Mouse (Mus musculus) heart, embryonic 14.5 days (tissue): ENCODE data around the gene Inhba. TPM values are rescaled to one million over a fixed set of nuclear protein-coding genes. Genes with fewer than 3 reads are reported as not detected.

Source experiments
- ATAC-seq: fragments of 200-750 bp; cut with Nextera tagmentation; 2 replicates; pipeline ENCODE4 v1.8.0; 2017; ENCODE audit warnings: low read depth, moderate TSS enrichment; ENCODE audit not compliant: insufficient number of reproducible peaks, insufficient read depth, low FRiP score
- H3K27ac ChIP-seq, 2 experiments: fragments of 200-500 bp in 1 of 2; fragments of 300-500 bp in 1 of 2; sonication (generic) in 1 of 2; replicated peaks in 1 of 2; 2 replicates each; pipeline ENCODE4 v1.5.1; 2012 to 2014; ENCODE audit warnings: low read depth in 2 of 2, low read length in 2 of 2, control low read depth in 1 of 2, mild to moderate bottlenecking in 1 of 2, mixed read lengths in 1 of 2; ENCODE audit not compliant: control insufficient read depth in 1 of 2, insufficient read depth in 1 of 2
- H3K27me3 ChIP-seq: fragments of 300-500 bp; sonication (generic); 2 replicates; pipeline ENCODE4 v1.6.1; 2014; ENCODE audit warnings: mild to moderate bottlenecking, low read length, control low read depth; ENCODE audit not compliant: control insufficient read depth, insufficient read depth
- H3K36me3 ChIP-seq: fragments of 300-500 bp; sonication (generic); 2 replicates; pipeline ENCODE4 v1.6.1; 2014; ENCODE audit warnings: mild to moderate bottlenecking, control low read depth, low read length, mixed read lengths; ENCODE audit not compliant: control insufficient read depth, insufficient read depth
- H3K4me1 ChIP-seq, 2 experiments: fragments of 200-500 bp in 1 of 2; fragments of 300-500 bp in 1 of 2; sonication (generic) in 1 of 2; 2 replicates each; pipeline ENCODE4 v1.6.1; 2012 to 2014; ENCODE audit warnings: low read length in 2 of 2, control low read depth in 1 of 2, mixed read lengths in 1 of 2; ENCODE audit not compliant: control insufficient read depth in 2 of 2, insufficient read depth in 2 of 2
- H3K4me2 ChIP-seq: fragments of 300-500 bp; sonication (generic); 2 replicates; pipeline ENCODE4 v1.6.1; 2014; ENCODE audit warnings: mild to moderate bottlenecking, low read length
- H3K4me3 ChIP-seq, 2 experiments: fragments of 200-500 bp in 1 of 2; fragments of 300-500 bp in 1 of 2; sonication (generic) in 1 of 2; 2 replicates each; pipeline ENCODE4 v1.5.1; 2012 to 2014; ENCODE audit warnings: low read length in 2 of 2, mild to moderate bottlenecking in 2 of 2, control low read depth in 1 of 2, low read depth in 1 of 2, moderate library complexity in 1 of 2; ENCODE audit not compliant: control insufficient read depth in 1 of 2, insufficient read depth in 1 of 2
- H3K9ac ChIP-seq: fragments of 300-500 bp; sonication (generic); 2 replicates; pipeline ENCODE4 v1.6.1; 2014; ENCODE audit warnings: mild to moderate bottlenecking, low read length
- H3K9me3 ChIP-seq: fragments of 300-500 bp; sonication (generic); 2 replicates; pipeline ENCODE4 v1.6.1; 2016; ENCODE audit warnings: low read length, control low read depth; ENCODE audit not compliant: control insufficient read depth
- WGBS: fragments of 180-500 bp; shearing (Covaris S2); extraction: QIAGEN DNeasy Blood & Tissue Kit; methylation state at CpG from one replicate; pipeline ENCODE4 v1.1.7; 2014; 5-methylcytosine and 5-hydroxymethylcytosine counted together
- polyA plus RNA-seq: library from polyadenylated mRNA; unstranded; fragments of >200 nt; fragmentation: Nextera tagmentation; extraction: Ambion mirVana; gene quantifications from 2 replicates; pipeline ENCODE4 v1.2.1, GENCODE M21; 2014

Inhba gene
- polyA plus RNA-seq, 1 experiment from 2014 or later = 14.6 TPM

DNA sequence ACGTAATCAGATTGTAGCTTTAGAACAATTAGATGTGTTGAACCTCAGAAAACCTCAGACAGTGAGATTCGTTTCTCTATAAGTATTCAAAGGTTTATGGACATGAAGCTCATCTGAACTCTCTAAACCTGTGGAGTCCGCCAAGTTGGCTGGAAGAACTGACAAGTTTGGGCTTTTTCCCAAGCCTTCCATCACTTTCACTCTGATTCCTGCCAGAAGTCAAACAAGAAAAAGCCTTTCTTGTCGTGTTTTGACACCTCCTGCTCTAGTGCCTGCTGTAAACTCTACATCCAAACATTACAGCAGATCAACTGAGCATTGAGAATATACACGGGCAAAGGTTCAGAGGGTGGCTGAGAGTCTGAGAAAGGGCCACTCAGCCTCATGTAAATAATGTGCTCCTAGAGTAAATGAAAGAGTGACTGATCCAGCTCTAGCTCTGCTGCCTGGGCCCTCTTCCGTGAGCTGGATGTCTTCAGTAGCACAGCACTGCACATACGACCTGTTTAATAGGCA is 66.6 kb downstream of the Inhba start:
- Histone ChIP-seq H3K4me1 (no peaks in the 10 kb centered on the region), H3K36me3 (no peaks in the 10 kb centered on the region), H3K4me3 (no peak overlapping the region), H3K27ac (peak overlapping the region in 1 of 2 experiments; percentile 27; a peak in 1 of 4 replicates), H3K9me3 (no peaks in the 10 kb centered on the region), H3K9ac (no peak overlapping the region), H3K27me3 (no peaks in the 10 kb centered on the region), H3K4me2 (no peak overlapping the region)
- 65% methylated on average over 7 of the region's 7 CpGs for WGBS
- ATAC-seq = no peak

DNA sequence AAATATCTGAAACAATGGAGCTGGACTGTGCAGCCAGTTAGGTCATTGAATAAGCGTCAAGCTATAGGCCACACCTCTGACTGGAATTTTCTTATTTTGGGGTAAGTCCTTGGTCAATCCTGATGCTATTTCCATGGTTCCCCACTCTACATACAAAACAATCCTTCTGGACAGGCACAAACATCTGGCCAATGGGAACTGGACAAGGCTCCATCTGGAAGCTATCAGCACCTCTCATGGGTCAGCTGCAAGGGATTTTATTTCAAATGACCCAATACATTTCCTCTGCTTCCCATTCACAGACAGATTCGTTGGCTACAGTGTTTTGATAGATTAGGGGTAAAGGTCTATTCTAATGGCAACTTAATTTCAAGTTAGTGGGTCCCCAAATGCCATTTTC is 68.6 kb downstream of the Inhba start:
- H3K36me3 ChIP-seq = no peaks in the 10 kb centered on the region
- ATAC-seq = no peak

More for the DNA sequence above, 68.6 kb downstream of the Inhba start:
- Histone ChIP-seq H3K4me1 (no peaks in the 10 kb centered on the region), H3K27ac (no peak overlapping the region), H3K4me3 (no peak overlapping the region), H3K9me3 (no peaks in the 10 kb centered on the region), H3K9ac (no peak overlapping the region), H3K4me2 (no peak overlapping the region), H3K27me3 (no peaks in the 10 kb centered on the region)
- WGBS = 48% methylated on average over 2 of the region's 2 CpGs
